Mouse (Mus musculus) adrenal gland, adult 8-10 months (tissue): Measurements from ENCODE around the gene Smok2a. TPM values are rescaled to one million over a fixed set of nuclear protein-coding genes. Genes with fewer than 3 reads are reported as not detected.
"Not testable (repeated sequence)": the region's sequence is repeated elsewhere in the genome, so short reads cannot be mapped to it uniquely, and the experiment has no call there.

Experiments used
- DNase-seq: peaks from one replicate; pipeline ENCODE4 v3.0.0; 2022
- total RNA-seq, 4 experiments: library from RNA; stranded (reverse); gene quantifications; 2 replicates each; pipeline ENCODE4 v1.2.4; 2022

Gene Smok2a
- not detected for total RNA-seq

DNA sequence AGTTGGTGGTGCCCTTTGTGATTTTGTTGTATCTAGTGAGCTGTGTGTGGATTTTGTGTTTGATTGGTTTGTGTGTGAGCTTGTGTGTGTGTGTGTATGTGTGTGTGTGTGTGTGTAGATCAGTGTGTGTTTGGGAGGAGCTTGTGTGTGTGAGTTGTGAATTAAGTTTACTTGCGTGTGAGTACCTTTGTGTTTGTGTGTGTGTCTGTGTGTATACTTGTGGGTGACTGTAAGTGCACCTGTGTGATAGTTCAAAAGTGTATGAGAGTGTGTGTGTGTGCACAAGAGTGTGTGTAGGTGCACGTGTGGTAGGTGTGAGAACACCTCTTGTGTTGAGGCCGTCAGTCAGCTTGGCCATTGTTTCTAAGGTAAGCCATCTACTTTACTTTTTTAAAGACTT is at the start of gene Smok2a:
Gene Smok2a (plus strand): TSS at position 301 of the 400 bp plus-strand sequence.
- no peak for DNase-seq

DNA sequence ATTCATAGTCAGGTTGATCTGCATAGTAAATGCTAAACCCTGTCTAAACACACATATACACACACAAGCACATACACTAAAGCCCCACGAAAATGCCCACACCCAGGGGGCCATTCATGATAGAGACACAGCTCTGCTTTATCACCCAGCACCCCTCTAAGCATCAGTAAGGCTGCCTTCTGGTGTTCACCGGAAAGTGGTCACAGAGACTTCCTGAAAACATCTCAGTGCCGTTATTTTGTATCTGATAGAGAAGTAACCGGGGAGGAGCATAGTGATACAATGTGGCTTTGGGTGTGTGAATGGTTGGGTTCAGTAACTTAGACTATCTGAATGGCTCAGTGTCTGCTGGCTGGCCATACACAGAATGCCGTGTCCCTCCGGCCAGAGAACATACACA is 47.4 kb upstream of the Smok2a start:
- not testable (repeated sequence) for DNase-seq

DNA sequence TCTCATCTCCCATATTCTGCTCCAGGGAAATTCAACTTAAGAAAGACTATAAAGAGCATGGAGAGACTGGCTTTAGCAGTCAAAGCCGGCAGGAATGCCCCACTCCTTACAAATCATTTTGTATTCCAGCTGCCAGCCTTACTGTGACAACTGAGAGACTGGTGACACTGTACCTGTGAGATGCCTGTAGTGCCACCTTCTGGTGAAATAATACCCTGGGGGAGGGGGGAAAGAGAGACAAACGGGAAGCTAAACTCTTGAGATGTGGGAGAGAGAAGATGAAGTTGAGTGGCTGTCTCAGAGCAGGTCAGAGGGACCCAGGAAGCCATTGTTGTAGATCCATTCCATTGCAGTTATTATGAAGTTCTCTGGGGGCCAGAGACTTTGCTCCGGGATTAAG is 47.0 kb upstream of the Smok2a start:
- not testable (repeated sequence) for DNase-seq

DNA sequence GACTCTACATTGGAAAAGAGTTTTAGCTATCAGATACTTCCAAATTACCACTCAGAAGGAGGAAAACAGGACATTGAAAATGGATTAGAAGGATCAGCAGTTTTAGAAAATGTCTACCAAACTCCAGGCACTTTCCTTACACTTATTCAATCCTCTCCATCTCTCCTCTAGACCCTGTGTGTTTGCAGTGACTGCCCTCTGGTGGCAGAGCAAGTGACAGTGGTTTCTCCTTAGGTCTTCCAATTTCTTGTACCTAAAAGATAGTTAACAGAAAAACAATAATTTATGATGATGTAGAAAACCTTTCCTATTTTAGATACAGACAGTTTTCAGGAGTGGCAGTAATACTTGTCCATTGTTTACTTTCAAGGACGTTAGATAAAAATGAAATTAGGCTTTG is 45.4 kb upstream of the Smok2a start:
- DNase-seq: not testable (repeated sequence)

DNA sequence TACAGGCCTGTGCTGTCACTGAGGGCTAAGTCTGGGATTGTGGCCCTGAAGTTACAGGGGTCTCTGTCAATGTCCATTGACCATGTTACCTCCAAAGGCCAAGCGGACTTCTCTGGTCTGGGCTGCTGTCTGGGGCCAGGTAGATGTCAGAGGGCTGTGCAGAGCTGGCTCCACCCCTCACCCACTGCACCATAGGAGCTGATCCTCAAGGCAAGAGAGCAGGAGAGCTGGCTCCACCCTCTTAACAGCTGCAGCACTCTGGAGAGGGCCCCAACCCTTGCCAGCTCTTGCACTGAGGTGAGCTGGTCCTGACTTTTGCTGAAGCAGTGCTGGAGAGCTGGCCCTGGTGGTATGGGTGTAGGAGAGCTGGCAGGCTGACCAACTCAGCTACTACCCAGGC is 43.2 kb upstream of the Smok2a start:
- DNase-seq: not testable (repeated sequence)

DNA sequence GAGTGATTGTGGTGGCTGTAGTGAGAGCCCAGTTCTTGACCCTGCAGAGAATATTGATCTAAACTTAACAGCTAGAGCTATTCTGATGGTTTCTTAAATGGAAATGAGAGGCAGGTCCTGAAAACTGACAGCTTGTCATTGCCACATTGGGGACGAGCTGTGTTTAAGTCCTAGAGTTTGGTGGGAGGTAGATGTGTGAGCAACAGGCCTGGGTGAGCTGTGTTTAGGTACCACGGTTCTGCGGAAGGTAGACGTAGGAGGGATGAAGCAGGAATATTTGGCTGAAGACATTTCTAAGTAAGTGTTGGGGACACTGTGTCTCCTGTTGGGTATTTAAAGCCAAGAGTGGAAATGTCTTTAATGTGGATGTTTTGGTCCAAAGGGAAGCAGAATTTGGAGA is 42.0 kb upstream of the Smok2a start:
- DNase-seq: not testable (repeated sequence)

DNA sequence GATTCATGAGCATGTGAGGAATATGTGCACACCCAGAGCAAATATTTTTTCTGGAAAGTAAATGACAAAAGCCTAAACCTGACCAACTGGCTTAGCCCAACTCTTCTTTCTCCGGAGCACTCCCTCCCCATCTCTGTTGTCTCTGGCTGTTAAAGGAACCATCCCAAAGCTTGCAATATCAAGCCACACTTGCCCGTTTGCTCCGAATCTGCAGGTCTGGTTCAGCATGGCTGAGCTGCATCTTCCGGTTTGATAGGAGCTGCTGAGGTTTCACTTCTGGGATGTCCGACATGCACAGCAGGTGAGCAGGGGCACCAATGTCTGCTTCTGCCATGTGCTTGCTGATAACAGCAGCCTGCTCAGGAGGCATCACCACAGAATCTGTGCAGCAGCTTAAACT is 40.5 kb upstream of the Smok2a start:
- not testable (repeated sequence) for DNase-seq

DNA sequence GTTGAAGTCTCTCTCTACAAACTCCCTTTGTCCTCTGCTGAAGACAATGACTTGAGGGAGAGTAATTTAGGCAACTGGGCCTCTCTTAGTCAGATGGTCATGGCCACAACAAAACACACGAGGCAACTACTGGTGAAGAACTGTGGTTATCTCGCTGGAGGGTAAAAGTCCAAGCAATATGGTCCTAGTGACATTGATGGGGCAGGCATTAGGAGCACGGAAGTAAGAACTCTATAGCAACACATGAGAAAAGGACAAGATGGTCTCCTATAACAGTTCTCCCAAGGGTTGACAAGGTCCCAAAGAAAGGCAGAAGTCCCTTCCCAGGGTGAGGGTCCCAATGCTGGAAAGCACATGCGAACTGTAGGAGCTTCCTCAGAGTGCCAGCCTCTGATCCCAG is 38.3 kb upstream of the Smok2a start:
- DNase-seq: not testable (repeated sequence)

DNA sequence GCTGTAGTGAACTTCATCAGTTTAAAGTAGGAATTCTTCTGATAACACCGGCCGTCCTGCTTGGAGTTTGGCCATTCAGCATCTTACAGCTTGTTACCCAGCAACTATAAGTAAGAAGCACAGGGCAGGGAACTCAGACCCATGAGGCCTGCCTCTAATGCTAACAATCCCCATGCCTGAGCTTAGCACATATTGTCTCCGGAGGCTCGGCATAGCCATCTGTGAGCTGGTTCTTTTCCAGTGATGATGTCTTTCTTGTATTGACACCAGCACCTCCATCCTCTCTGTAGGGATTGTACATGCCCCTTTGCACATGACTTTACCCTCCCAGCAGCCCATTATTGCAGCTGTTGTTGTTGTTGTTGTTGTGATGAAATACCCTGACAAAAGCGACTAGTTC is 36.5 kb upstream of the Smok2a start:
- DNase-seq: not testable (repeated sequence)

DNA sequence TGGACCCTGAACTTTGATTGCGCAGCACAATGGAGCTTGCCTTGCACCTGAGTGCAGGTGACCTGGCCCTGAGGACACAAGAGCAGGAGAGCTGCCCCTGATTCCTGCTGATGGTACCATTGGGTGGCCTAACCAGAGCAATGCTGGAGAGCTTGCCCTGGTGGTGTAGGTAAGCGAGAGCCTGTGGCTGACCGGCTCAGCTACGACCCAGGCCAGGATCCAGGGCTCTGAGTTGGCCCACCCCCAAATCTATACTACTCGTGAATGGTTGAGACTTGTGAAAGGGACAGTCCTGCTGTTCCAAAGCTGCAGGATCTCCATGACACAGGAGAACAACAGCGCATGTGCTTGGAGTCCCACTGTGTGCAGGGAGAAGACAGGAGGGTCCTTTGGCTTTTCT is 34.4 kb upstream of the Smok2a start:
- DNase-seq: not testable (repeated sequence)

DNA sequence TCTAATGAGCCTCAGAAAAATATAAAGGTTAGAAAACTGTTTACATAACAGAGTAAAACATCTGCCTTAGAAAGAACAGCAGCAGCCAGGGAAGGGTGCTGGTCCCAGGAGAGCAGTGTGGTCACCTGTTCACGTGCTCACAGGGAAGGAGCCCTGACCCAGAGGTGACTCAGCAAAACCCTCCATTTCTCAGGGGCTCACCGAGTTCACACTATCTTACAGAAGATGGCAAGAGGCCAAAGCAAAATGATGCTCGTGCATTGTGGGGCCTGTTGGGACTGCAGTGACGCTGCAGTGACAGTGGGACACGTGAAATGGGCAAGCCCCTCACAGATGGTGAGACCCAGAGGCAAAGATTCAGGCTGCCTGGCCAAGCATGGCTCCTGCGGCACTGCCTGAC is 33.4 kb upstream of the Smok2a start:
- not testable (repeated sequence) for DNase-seq

DNA sequence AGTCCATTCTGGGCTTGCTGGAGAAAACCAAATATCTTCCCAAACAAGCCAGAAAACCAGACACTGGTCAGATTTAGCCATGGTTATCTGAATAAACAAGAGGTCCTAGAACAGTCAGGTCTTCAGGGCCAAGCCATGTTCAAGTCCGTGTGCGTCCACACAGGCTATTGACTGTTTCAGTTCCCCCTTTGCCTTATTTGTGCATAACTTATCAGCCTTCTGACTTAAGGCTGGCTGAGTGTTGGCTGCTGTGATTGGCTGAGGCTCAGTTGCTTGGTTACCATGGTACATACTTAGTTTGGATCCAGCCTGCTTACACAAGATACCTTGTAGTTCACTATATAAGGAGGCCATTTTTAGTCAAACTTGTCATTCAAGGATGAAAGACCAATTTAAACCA is 32.1 kb upstream of the Smok2a start:
- not testable (repeated sequence) for DNase-seq

DNA sequence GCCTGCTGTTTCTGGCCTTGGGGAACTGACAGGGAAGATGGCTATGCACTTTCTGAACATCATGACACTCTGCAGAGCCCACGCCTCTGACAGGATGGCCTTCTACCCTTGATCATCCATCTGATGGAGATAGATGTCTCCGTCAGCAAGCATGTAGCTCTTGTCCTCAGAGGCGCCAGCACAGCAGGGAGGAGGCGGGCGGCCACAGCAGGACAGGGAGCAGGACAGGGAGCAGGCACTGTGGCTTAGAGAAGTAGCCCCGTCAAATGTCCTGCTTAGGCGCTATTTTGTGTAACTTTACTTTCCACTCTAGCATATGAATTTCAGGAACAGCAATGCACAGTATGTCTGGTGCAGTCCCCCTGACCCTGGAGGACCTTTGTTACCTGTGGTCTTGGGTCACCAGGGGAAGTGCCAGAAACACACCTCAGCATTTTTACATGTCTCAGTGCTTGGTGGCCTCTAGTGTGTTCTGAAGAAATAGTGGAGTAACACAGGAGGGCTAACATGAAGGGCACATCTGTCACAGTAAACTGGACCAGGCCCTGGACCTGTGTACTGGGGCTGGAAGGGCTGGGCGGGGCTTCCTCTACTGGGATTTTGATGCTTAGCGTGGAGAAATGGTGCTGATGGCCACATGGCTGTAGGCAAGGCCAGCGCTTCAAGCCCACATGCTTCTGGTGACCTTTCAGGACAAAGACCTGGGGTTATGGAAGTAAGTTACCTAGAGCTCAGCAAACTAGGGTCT is 30.0 kb upstream of the Smok2a start:
- not testable (repeated sequence) for DNase-seq

DNA sequence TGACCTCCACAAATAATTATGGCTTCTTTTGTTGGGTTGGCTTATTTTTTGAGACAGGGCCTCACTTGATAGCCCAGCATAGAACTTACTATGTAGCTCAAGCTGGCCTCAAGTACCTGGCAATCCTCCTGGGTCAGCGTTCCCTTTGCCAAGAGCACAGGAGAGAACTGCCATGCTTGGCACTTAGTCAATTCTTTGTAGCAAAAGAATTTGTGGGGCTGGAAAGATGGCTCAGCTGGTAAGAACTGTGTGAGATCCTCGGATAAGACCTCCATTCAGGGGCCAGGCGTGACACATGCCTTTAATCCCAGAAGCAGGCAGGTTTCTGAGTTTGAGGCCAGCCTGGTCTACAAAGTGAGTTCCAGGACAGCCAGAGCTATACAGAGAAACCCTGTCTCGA is 24.5 kb upstream of the Smok2a start:
- not testable (repeated sequence) for DNase-seq

DNA sequence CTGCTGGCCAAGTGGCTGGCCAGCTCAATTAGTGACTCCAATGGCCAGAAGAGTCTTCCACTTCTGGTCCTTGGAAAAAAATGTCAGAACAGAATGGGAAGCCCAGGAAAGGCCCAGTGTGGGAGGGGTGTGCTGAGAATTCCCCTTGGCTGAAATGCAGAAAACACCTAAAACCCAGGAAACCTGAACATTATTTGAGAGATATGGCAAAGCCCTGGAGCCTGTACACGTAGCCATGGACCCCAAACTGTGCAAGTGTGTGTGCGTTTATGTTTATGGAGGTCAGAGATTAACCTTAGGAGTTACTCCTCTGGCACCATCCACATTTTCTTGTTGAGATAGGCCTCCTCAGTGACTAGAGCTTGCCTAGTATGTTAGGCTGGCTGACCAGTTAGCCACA is 22.2 kb upstream of the Smok2a start:
- not testable (repeated sequence) for DNase-seq

DNA sequence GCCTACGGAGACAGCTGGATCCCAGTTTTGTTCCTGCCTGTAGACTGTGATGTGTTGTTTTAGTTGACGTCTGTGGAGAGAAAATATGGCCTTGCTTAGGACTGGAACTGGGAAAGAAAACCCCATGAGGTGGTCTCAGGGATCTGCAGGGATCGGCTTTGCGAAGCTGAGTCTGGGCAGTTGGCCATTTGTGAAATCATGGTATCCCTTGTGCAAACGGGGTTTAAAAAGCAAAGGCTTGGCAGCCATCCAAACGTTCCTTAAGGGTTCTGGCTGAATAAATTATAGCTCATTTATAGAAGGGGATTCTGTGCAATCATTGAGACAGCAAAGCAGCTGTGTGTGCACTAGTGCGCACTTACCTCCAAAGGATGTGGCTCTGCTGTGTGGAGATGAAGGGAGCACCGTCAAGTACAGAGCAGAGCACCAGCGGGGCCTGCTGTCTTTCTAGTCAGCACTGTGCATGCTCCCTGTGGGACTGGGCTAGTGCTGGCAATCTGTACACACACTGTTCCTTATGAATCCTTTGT is 21.0 kb upstream of the Smok2a start:
- not testable (repeated sequence) for DNase-seq

DNA sequence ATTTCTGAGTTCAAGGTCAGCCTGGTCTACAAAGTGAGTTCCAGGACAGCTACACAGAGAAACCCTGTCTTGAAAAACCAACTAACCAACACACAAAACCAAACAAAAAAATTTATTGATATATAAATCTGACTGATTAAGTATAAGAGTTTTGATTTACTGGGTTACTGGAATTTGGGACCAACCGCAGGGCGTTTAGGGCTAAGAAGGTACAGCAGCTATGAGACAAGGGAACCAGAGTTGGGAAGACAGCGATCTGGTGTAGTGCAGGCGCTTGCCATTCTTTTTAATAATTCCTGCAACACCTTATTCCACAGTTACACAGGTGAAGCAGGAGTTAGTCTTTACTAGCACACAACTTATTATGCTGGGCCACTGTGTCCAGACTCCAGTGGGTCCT is 19.4 kb upstream of the Smok2a start:
- not testable (repeated sequence) for DNase-seq

DNA sequence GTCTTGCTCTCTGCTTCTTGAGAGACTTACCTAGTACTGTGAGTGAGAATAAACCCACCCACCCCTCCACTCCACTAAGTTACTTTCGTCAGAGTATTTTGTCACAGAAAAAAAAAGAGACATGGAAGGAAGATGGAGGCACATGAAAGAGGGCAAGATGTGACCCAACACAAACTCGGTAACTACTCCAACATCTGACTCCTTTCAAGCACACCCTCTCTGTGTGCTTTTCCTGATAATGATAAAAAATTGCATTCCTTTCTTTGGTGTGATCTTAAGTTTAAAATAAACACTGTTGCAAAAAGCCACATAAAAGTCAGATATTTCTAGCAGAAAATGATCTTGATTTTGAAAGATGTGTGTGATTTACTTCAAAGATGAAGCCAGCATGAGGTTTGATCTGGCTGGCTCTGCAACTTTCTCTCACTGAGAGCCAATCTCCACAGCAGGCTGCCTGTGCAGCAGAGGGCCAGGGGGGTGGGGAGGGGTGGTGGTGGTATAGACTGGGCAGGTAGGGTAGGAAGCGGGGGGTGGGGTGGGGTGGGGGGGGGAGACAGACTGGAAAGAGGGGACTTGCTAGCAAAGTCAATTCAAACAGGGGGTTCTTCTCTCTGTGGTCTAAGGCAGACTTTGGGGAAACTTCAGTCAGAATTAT is 18.4 kb upstream of the Smok2a start:
- not testable (repeated sequence) for DNase-seq

DNA sequence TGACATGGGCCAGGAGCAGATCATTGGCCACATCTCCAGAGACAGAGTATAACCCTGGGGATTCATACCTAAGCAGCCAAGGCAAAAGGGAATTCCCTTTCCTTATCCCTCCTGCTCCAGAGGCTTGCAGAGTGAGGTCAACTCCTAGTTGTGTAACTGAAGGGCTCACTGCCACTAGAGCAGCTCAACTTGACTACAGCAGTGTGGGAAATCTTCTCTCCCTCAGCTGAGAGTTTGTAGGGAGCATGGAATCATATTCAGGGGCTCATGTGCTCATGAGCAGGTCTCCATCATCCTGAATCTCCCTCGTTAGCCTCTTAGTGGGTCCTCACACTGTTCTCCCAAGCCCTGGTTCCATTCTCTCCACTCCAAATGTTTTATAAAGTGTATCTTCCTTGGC is 15.7 kb upstream of the Smok2a start:
- not testable (repeated sequence) for DNase-seq

DNA sequence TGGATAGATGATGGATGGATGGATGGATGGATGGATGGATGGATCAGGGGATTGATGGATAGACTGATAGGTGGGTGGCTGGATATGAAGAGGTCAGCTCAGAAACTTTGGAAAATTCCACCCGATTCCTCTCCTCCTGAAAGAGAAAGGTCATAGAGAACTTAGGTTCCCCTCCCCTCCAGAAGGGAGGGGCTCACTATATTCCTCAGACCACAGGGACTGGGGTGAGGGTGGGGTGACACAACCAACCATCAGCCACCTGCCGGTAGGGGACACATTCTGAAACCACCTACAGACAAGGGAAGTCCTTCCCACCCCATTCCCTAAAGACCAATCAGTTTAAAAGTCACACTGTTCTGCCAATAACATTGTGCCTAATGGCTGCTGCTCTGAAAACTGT is 14.5 kb upstream of the Smok2a start:
- DNase-seq: no peak

DNA sequence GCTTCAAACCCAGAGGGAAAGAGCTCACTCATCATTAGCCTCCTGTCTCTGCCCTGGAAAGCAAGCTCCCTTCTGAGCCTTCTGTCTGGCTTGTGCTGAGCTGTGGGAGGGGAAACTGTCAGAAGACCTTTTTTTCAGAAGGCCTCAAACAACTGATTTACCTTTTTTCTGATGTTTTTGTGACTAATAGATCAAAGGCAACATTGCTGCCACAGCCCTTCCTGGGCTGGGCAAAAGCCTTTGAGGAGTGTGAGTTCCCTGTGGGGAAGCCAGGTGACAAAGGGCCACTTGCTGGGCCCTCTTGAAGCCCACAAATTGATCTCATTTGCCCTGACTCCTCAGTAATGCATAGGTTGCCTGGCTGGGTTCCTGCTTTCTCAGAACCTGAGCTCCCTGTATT is 12.5 kb upstream of the Smok2a start:
- not testable (repeated sequence) for DNase-seq

DNA sequence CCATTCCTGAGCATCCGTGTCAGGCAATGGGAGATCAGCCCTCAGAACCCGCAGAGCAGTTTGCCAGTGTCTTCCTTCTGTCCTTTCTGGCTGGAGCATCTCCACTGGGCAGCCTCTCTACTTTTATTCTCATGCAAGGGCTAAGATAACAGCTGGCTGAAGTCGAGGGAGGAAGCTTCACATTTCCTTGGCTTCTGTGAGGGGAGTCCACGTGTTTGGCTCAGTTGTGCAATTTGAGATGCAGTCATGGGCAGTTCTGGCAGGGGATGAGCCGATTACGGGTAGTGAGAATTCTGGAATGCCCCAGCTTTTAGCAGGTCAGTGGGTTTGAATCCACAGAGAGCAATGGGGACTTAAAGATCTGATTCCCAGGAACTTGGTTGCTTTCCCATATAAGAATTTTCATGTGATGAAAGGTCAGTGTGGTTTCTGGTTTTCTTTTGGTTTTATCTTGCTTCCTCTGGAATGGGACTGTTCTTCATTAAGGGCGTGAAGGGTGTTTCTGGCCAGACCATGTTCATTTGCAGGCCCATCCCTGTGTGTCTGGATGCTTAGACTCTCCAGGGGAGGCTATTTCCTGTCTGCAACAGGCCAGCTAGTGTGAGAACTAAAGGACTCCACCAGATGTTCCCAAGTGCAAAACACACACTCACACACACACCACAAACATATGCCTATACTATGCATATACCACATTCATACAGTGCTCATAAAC is 8.7 kb upstream of the Smok2a start:
- no peak for DNase-seq

DNA sequence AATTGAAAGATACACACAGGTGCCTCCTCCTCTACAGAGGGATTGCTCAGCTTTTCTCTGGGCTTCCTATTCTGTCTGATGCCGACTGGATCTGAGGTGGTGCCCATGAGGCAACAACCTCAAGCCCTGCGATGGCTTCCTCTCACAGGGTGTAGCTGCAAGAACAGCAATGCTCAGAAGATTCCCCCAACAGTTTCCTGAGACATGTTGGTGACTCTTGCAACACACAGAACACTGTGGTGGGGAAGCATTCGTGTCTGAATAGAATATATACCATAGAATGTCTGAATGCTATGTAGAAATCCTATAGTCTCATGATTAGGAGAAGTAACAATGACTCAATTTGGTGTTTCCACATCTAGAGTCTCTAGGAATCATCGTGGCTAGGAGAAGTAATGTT is 6.8 kb upstream of the Smok2a start:
- DNase-seq: no peak
